Mouse (Mus musculus) frontal cortex, adult (tissue): ENCODE results near the gene Loxl3.

Source experiments
- ATAC-seq: cut with Nextera tagmentation; 2 replicates; pipeline ENCODE4 v1.9.2; 2017; ENCODE audit warnings: mild to moderate bottlenecking, moderate library complexity, mixed read lengths; ENCODE audit not compliant: low TSS enrichment

The Loxl3 gene

DNA sequence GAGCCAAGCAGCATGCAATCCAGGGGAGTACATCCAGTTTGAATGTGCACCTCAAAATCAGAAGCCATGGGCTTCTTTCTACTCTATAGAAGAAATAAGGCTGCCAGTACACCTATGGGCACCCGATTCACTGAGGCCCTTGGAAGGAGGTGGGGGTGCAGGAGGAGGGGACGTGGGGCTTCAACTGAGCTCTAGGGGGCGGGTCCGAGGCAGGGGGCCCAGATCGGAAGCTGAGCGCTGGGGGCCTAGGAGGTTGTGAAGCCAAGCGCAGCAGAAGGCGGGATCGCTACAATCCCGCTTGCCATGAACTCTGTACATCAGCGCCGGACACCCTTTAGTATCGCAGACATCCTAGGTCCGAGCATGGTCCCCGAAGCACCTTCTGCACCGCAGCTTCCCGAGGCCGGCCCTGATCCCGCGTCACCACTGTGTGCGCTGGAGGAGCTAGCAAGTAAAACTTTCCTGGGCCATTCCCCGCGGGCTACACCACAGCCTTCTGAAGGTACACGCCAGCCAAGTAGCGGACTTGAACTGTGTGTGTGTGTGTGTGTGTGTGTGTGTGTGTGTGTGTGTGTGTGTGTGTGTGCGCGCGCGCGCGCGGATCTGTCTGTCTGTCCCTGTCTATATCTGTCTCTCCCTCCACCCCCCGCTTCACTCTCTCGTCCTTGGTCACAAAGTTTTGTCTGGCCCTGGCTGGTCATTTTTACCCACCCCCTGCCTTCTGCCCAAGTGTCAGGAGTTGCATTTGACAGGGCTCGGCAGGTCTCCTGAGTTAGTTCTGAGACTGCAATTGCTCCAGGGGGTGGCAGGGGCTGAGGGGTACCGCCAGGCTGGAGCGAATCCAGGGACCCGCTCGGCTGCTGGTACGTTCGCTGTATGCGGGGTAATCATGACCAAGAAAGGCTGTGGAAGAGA is 52.4 kb downstream of the Loxl3 start, which contains the start of gene Lbx2:
Lbx2 (plus strand) TSS at position 247 of the 915 bp plus-strand sequence.
- no peak for ATAC-seq

DNA sequence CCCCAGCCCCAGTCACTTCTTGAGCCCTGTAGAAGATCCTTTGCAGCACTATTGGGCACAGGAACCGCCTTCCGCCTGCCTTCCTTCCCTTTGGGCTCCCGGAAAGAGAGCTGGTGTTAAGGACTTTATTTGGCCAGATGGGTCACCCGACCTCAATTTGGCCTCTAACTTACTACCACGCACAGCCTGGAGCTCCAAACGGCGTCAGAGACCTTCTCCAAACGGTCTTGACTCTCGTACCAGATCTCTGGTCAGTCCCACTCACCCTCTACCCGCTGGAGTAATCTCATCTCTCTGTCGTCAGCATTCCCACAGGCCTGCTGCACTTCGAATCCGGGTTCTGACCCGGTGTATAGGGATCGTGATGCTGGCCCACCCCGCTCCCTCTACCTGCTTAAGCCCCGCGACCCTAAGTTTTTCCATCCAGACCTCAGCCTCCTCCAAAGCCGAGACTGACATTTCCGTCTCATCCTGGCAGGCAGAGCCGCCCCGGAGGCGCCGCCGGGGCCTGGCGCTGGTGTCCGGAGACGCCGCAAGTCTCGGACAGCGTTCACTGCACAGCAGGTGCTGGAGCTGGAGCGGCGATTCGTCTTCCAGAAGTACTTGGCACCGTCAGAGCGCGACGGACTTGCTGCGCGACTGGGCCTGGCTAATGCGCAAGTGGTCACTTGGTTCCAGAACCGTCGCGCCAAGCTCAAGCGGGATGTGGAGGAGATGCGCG is 53.4 kb downstream of the Loxl3 start:
- no peak for ATAC-seq

DNA sequence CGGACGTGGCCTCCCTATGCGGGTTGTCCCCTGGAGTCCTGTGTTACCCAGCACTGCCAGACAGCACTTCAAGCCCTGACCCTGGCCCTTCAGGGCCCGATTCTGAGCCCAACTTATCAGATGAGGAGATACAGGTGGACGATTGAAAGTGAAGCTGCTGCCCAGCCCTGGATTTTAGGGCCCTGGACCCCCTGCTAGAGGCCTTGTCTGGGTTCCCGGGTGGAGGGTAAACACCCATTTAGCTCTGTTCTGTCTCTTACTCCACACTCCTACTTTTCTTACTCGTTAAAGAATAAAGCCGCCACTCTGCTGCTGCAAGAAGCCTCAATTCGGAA is 53.9 kb downstream of the Loxl3 start:
- ATAC-seq = no peak

DNA sequence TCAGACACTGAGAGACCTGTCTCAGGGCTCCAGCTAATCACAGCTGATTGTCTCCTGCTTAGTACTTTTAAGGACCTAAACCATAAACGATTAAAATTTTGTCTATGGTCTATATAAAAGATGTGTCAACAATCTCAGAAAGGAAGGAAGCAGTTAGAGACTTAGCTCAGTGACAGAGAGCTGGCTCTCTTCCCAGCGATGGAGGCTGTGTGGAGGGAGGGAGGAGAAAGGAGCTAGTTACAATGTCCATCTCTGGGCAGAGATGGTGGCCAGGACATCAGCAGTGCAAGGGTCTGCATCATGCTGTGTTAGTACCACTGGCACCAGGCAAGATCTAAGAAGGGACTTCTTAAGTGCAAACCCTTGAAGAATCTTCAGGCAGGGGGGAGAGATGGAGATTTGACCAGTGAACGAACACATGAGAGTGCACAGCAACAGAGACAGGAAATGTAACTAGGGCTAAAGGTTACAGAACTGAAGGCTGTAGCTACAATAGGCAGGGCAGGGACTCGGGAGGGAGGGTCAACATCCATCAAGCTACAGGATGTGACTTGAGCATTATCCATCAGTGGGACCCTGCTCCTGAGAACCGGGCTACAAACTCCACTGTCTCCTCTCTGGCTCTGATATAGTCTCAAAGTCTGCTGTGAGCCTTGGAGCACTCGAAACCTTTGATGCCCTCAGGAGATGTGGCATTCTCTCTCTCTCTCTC is 58.6 kb downstream of the Loxl3 start:
- no peak for ATAC-seq

DNA sequence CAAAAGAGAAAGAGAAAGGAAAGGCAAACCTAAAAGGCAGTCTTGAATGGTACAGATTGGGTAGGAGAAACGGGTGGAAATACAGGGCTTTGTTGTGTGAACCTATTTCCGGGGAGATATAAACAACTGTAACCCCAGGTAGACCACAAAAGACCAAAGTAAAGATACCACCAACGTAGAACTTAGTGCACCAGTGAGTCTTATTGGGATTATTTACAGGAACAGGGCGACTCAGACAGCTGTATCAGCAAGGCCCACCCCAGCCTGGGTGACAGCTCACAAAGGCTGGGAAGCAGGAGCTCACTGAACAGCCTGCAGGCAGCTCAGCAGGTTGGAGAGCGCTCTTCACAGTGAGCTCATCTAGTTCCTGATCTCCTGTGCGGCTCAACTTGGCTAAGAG is 62.0 kb downstream of the Loxl3 start:
- no peak for ATAC-seq

DNA sequence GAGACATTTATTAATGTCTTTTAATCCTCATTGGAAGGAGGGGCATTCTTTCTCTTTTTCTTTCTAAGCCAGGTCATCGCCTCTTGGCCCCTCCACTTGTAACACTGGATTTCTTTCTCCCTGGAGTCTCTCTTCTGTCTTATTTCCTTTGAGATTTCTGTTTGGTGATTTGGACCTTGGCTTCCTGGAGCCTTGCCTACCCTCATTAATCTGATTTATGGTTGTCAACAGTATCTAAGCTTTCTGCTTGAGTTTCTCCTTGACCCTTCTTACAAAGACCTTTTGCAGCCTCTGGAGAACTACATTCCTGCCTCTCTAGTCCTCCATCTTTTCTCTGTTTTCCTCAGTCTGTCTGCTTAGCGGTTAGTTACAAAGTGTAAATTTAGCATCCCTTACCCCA is 64.4 kb downstream of the Loxl3 start:
- ATAC-seq = no peak

DNA sequence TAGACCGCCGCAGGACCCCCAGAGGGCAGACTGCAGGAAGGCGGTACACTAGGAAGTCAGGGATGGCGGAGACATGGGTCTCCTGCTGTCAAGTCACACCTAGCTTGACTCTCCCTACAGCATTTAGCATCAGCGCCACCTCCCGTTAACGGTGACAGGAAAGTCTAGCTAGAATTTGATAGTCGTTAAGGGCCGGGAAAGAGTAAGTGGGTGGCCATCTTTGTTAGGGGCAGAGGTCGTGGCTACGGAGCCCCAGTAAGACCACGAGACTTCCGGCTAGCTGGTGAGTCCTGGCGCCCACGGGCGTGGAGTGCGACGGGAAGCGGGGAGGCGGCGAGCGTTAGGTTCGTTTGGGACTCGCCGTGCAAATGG is 67.3 kb downstream of the Loxl3 start, which contains the start of the genes Ccdc142 and Gm42688:
Ccdc142 (plus strand) TSS at position 286 of the 372 bp plus-strand sequence.
Gm42688 (plus strand) TSS at position 302 of the 372 bp plus-strand sequence.
- peak; percentile 62 for ATAC-seq

DNA sequence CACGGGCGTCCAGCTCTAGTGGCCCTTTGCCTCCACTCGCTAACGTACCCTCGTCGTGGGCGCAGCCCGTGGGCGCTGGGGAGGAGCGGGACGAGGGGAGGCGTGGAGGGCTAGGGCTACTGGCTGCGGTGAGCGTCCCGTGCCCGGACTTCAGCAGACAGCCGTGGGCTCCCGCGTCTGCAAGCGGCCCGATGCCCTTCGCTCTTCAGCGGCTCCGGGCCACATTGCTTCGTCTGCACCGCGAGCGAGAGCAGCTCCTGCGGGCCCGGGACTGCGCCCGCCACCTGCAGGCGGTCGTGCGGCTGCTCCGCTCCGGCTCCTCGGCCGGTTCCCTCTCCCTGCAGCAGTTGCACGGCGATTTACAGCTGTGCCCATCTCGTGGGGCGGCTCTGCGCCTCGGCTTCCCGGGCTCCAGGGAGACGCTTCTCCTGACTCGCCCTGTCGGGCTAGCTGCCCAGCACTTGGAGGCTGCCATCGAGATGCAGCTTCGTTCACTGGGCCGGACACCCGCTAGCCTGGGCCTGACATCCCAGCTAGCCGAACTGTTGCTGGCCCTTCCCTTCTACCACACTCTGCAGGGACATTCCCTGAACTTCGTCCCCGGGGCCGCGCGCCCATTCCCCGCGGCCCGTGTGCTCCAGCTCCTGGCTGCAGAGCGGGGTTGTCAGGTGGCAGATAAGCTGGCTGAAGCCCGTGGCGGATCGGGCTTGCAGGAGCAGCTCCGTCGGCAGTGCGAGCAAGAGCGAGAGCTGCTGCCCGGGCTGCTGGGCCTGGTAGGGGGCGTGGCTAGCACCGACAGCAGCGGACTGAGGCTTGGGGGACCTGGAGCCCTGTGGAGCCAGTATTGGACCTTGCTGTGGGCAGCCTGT is 67.9 kb downstream of the Loxl3 start:
- peak; percentile 75 for ATAC-seq
